Comparison of ENCODE assay signal across 8 mouse cellular contexts in genomic region chr2:119743176-119743807, GRCm38 (mm10). TPM values are rescaled to one million over a fixed set of nuclear protein-coding genes. Genes with fewer than 3 reads are reported as not detected.
DNase-seq lines count a peak whose midpoint lies in the region; ATAC-seq lines count a peak whose summit lies in the region.

No protein-coding gene starts in this region.

- 14% methylated on average over 16 of the region's 31 CpGs for WGBS in embryonic facial prominence, embryonic 14.5 days
- 8% methylated on average over 22 of the region's 31 CpGs for WGBS in intestine, embryonic 14.5 days
- WGBS in lung, embryonic 15.5 days, result 10% methylated on average over 27 of the region's 31 CpGs

- peak overlapping the region; percentile 100 for H3K4me2 ChIP-seq in embryonic facial prominence, embryonic 14.5 days (ENCODE audit: low read depth, low read length)
- H3K4me2 ChIP-seq in intestine, embryonic 14.5 days (ENCODE audit: low read length), result peak overlapping the region; percentile 100
- peak overlapping the region; percentile 99 for H3K4me2 ChIP-seq in lung, embryonic 15.5 days

- no peaks in the 10 kb centered on the region for H3K36me3 ChIP-seq in embryonic facial prominence, embryonic 14.5 days (ENCODE audit: control insufficient read depth, insufficient read depth, low read length)
- no peaks in the 10 kb centered on the region for H3K36me3 ChIP-seq in intestine, embryonic 14.5 days (ENCODE audit: control insufficient read depth, insufficient read depth, low read length)
- H3K36me3 ChIP-seq in lung, embryonic 15.5 days, result no peaks in the 10 kb centered on the region

- H3K4me1 ChIP-seq in embryonic facial prominence, embryonic 14.5 days (ENCODE audit: control insufficient read depth, insufficient read depth, low read length), result peaks cover 15% of the 10 kb centered on the region; the same call in 1 of the 2 replicates
- H3K4me1 ChIP-seq in intestine, embryonic 14.5 days (replicated peaks; ENCODE audit: control insufficient read depth, insufficient read depth, low read length), result peaks cover 31% of the 10 kb centered on the region
- peaks cover 33% of the 10 kb centered on the region for H3K4me1 ChIP-seq in lung, embryonic 15.5 days

- no peaks in the 10 kb centered on the region for H3K9me3 ChIP-seq in embryonic facial prominence, embryonic 14.5 days (ENCODE audit: control insufficient read depth, low read length)
- no peaks in the 10 kb centered on the region for H3K9me3 ChIP-seq in intestine, embryonic 14.5 days (ENCODE audit: control insufficient read depth, low read length)
- no peaks in the 10 kb centered on the region for H3K9me3 ChIP-seq in lung, embryonic 15.5 days

- H3K27ac ChIP-seq in embryonic facial prominence, embryonic 14.5 days (replicated peaks; ENCODE audit: low read depth, low read length), result no peak overlapping the region
- no peak overlapping the region for H3K27ac ChIP-seq in intestine, embryonic 14.5 days (ENCODE audit: low read depth)
- H3K27ac ChIP-seq in lung, embryonic 15.5 days, result no peak overlapping the region

- DNase-seq in layer of hippocampus, adult 11-12 months (ENCODE audit: low spot score), result peak; percentile 72
- no peak for DNase-seq in layer of hippocampus, adult 9-10 months (ENCODE audit: low spot score)
- no peak for DNase-seq in embryonic facial prominence, embryonic 14.5 days (ENCODE audit: low spot score)
- no peak for DNase-seq in intestine, embryonic 14.5 days (ENCODE audit: low spot score)
- peak; percentile 67 to 68 for DNase-seq in right cerebral cortex, postnatal 36 days (ENCODE audit: low spot score in 2 of 2)
- DNase-seq in gastrocnemius, postnatal 4 days (ENCODE audit: low spot score in 2 of 2), result no peak

- H3K27me3 ChIP-seq in embryonic facial prominence, embryonic 14.5 days (replicated peaks; ENCODE audit: control insufficient read depth, insufficient read depth, low read length), result peaks cover 46% of the 10 kb centered on the region
- peaks cover 37% of the 10 kb centered on the region for H3K27me3 ChIP-seq in intestine, embryonic 14.5 days (replicated peaks; ENCODE audit: control insufficient read depth, insufficient read depth, low read length)
- peaks cover 29% of the 10 kb centered on the region for H3K27me3 ChIP-seq in lung, embryonic 15.5 days

- H3K4me3 ChIP-seq in embryonic facial prominence, embryonic 14.5 days (ENCODE audit: low read depth, low read length), result peak overlapping the region; percentile 66
- peak overlapping the region; percentile 54 for H3K4me3 ChIP-seq in intestine, embryonic 14.5 days (ENCODE audit: low read depth, low read length)
- peak overlapping the region; percentile 62 for H3K4me3 ChIP-seq in lung, embryonic 15.5 days

- ATAC-seq in embryonic facial prominence, embryonic 14.5 days (ENCODE audit: low read depth), result no peak
- ATAC-seq in intestine, embryonic 14.5 days (replicated peaks; ENCODE audit: low FRiP score, low TSS enrichment, low read depth), result no peak
- no peak for ATAC-seq in lung, embryonic 15.5 days (ENCODE audit: borderline replicate concordance, extremely low read depth, low FRiP score, low TSS enrichment)
- ATAC-seq in megakaryocyte-erythroid progenitor cell, adult 5-6 weeks (replicated peaks; ENCODE audit: low FRiP score, low TSS enrichment, poor library complexity, severe bottlenecking), result no peak

- peak overlapping the region; percentile 64; the same call in 1 of the 2 replicates for H3K9ac ChIP-seq in embryonic facial prominence, embryonic 14.5 days (ENCODE audit: low read depth, low read length)
- peak overlapping the region; percentile 51; the same call in 1 of the 2 replicates for H3K9ac ChIP-seq in intestine, embryonic 14.5 days (ENCODE audit: low read length)
- H3K9ac ChIP-seq in lung, embryonic 15.5 days, result peak overlapping the region; percentile 47; the same call in 1 of the 2 replicates

RNA-seq across cellular contexts. Expression of gene Itpka, which starts 1.2 kb away (rescaled TPM):
- polyA plus RNA-seq in embryonic facial prominence, embryonic 14.5 days (2014; fragmentation: Nextera tagmentation; extraction: Ambion mirVana), result 0.84 and 1.2 TPM in 2 replicates
- 7.2 and 7.4 TPM in 2 replicates for polyA plus RNA-seq in intestine, embryonic 14.5 days (2014; fragmentation: Nextera tagmentation; extraction: Ambion mirVana)
- polyA plus RNA-seq in lung, embryonic 15.5 days (2015; fragmentation: Nextera tagmentation; extraction: Ambion mirVana), result 1.6 and 2.4 TPM in 2 replicates
- total RNA-seq in gastrocnemius, postnatal 4 days (2021), result under 1 TPM; 0.29 to 0.34 TPM
- not detected in 2 replicates for total RNA-seq in megakaryocyte-erythroid progenitor cell, adult 5-6 weeks (2014; fragmentation: Nextera tagmentation)
- total RNA-seq in megakaryocyte-erythroid progenitor cell, adult 5-6 weeks (2017), result not detected in 2 replicates

RNA-seq across cellular contexts. Expression of gene Ltk, which starts 16.9 kb away (rescaled TPM):
- 0.14 and 0.29 TPM in 2 replicates for polyA plus RNA-seq in embryonic facial prominence, embryonic 14.5 days (2014; fragmentation: Nextera tagmentation; extraction: Ambion mirVana)
- polyA plus RNA-seq in intestine, embryonic 14.5 days (2014; fragmentation: Nextera tagmentation; extraction: Ambion mirVana), result 1.9 and 2.8 TPM in 2 replicates
- polyA plus RNA-seq in lung, embryonic 15.5 days (2015; fragmentation: Nextera tagmentation; extraction: Ambion mirVana), result 1.3 and 1.4 TPM in 2 replicates
- not detected for total RNA-seq in gastrocnemius, postnatal 4 days (2021)
- total RNA-seq in megakaryocyte-erythroid progenitor cell, adult 5-6 weeks (2014; fragmentation: Nextera tagmentation), result not detected in 2 replicates
- total RNA-seq in megakaryocyte-erythroid progenitor cell, adult 5-6 weeks (2017), result not detected in 2 replicates

RNA-seq across cellular contexts. Expression of gene Rpap1, which starts 44.0 kb away (rescaled TPM):
- polyA plus RNA-seq in embryonic facial prominence, embryonic 14.5 days (2014; fragmentation: Nextera tagmentation; extraction: Ambion mirVana), result 18.3 and 22.3 TPM in 2 replicates
- 27.0 and 28.1 TPM in 2 replicates for polyA plus RNA-seq in intestine, embryonic 14.5 days (2014; fragmentation: Nextera tagmentation; extraction: Ambion mirVana)
- 30.4 and 31.7 TPM in 2 replicates for polyA plus RNA-seq in lung, embryonic 15.5 days (2015; fragmentation: Nextera tagmentation; extraction: Ambion mirVana)
- 10 to 100 TPM; 18.3 to 19.9 TPM for total RNA-seq in gastrocnemius, postnatal 4 days (2021)
- 22.5 and 24.4 TPM in 2 replicates for total RNA-seq in megakaryocyte-erythroid progenitor cell, adult 5-6 weeks (2014; fragmentation: Nextera tagmentation)
- total RNA-seq in megakaryocyte-erythroid progenitor cell, adult 5-6 weeks (2017), result 5.0 and 9.1 TPM in 2 replicates

RNA-seq across cellular contexts. Expression of gene Tyro3, which starts 54.2 kb away (rescaled TPM):
- polyA plus RNA-seq in embryonic facial prominence, embryonic 14.5 days (2014; fragmentation: Nextera tagmentation; extraction: Ambion mirVana), result 20.2 and 23.6 TPM in 2 replicates
- polyA plus RNA-seq in intestine, embryonic 14.5 days (2014; fragmentation: Nextera tagmentation; extraction: Ambion mirVana), result 18.9 and 21.9 TPM in 2 replicates
- polyA plus RNA-seq in lung, embryonic 15.5 days (2015; fragmentation: Nextera tagmentation; extraction: Ambion mirVana), result 21.4 and 21.6 TPM in 2 replicates
- 1 to 10 TPM; 8.8 to 9.7 TPM for total RNA-seq in gastrocnemius, postnatal 4 days (2021)
- total RNA-seq in megakaryocyte-erythroid progenitor cell, adult 5-6 weeks (2014; fragmentation: Nextera tagmentation), result 0.45 TPM in 1 of 2 replicates, not detected in the other
- not detected in 2 replicates for total RNA-seq in megakaryocyte-erythroid progenitor cell, adult 5-6 weeks (2017)

Comparison
In these comparisons a context has a peak if more than half of its experiments do, and no peak if none do; other contexts are left out.
1. DNase-seq: peak in layer of hippocampus, adult 11-12 months (single experiment) and right cerebral cortex, postnatal 36 days (2 of 2); none in layer of hippocampus, adult 9-10 months (single experiment), embryonic facial prominence, embryonic 14.5 days (single experiment), intestine, embryonic 14.5 days (single experiment) and gastrocnemius, postnatal 4 days (0 of 2).
2. Peak in every context shown above with its lines, with median percentiles within 50 percentile points of each other: H3K4me2 ChIP-seq, H3K4me3 ChIP-seq and H3K9ac ChIP-seq.